ENCODE assay signal across 15 mouse cellular contexts in the genomic region with DNA sequence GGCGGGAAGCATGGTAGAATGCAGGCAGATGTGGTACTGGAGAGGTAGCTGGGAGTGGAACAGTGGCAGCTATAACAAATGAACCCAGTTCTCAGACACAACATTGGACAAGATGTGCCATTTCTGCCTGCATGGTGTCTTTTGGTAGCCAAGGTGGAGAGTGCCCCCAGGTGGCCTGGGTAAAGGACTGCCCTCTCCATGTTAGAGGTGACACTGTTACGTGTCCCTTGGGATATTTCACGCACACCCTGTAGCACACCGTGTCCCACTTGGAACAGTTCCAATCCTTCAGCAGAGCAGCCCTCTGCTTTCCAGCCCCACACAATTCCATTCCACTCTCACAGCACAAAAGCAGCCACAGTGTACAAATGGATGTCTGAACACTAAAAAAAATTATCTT. TPM values are rescaled to one million over a fixed set of nuclear protein-coding genes. Genes with fewer than 3 reads are reported as not detected.
DNase-seq lines count a peak whose midpoint lies in the region; ATAC-seq and TF ChIP-seq lines count a peak whose summit lies in the region.
"Had no signal": no experiment of that assay in that cellular context is flagged by ENCODE, and none has a peak within 500 bp of the region (broad histone marks: within the 10 kb centered on the region; RNA-seq: fewer than 3 reads in every experiment).

No protein-coding gene starts in this region.

- no peaks in the 10 kb centered on the region for H3K36me3 ChIP-seq in E14TG2a.4 (ENCODE audit: insufficient read depth, low read length)
- no peaks in the 10 kb centered on the region for H3K36me3 ChIP-seq in liver, embryonic 14.5 days (replicated peaks; ENCODE audit: control insufficient read depth, insufficient read depth, low read depth)

- no peak overlapping the region for H3K4me3 ChIP-seq in layer of hippocampus, adult 2 months
- no peak overlapping the region for H3K4me3 ChIP-seq in E14TG2a.4 (replicated peaks; ENCODE audit: low read length)
- H3K4me3 ChIP-seq in liver, embryonic 14.5 days (ENCODE audit: insufficient read depth in 1 of 2, low read depth in 2 of 2, low read length in 2 of 2), result no peak overlapping the region
- H3K4me3 ChIP-seq: erythroblast, embryonic 14.5 days had no signal

- peak; percentile 61 for DNase-seq in adrenal gland, postnatal 14 days
- no peak for DNase-seq in adrenal gland, adult 8-10 months
- no peak for DNase-seq in layer of hippocampus, adult 2 months (ENCODE audit: low spot score in 2 of 2)
- no peak for DNase-seq in layer of hippocampus, adult 18-20 months (ENCODE audit: low spot score in 2 of 2)
- no peak for DNase-seq in liver, embryonic 14.5 days (ENCODE audit: low read depth in 3 of 3, low spot score in 3 of 3)
- DNase-seq in ovary, postnatal 10 days (ENCODE audit: low spot score), result no peak
- DNase-seq in left cerebral cortex, adult 18-20 months (ENCODE audit: low spot score in 2 of 2), result no peak
- DNase-seq: B cell, adult 2 months; cerebellum, postnatal 25 days; gastrocnemius, postnatal 10 days; layer of hippocampus, postnatal 36 days had no signal

- H3K4me2 ChIP-seq in liver, embryonic 14.5 days (ENCODE audit: low read depth), result no peak overlapping the region

- H3K4me1 ChIP-seq in E14TG2a.4 (replicated peaks; ENCODE audit: low read depth, low read length), result peaks cover 13% of the 10 kb centered on the region
- peaks cover 0 to 2% of the 10 kb centered on the region in 2 experiments; a peak in 1 of 4 replicates for H3K4me1 ChIP-seq in liver, embryonic 14.5 days (replicated peaks; ENCODE audit: control insufficient read depth in 2 of 2, insufficient read depth in 2 of 2, low read length in 1 of 2)

- ATAC-seq in liver, embryonic 14.5 days (ENCODE audit: insufficient read depth), result no peak

- peak; percentile 51 for TF ChIP-seq CTCF in layer of hippocampus, adult 2 months (conservative IDR thresholded peaks at IDR 0.05)
- peak; percentile 17; the same call in 1 of the 2 replicates for TF ChIP-seq CTCF in E14TG2a.4 (conservative IDR thresholded peaks at IDR 0.05; ENCODE audit: low read length)
- peak; percentile 51 for TF ChIP-seq CTCF in liver, embryonic 14.5 days (IDR thresholded peaks at IDR 0.05; ENCODE audit: low read depth)

- H3K27me3 ChIP-seq in E14TG2a.4 (ENCODE audit: insufficient read depth, low read length), result no peaks in the 10 kb centered on the region
- no peaks in the 10 kb centered on the region for H3K27me3 ChIP-seq in liver, embryonic 14.5 days (ENCODE audit: control insufficient read depth, insufficient read depth, low read length)

- 0 out of 2 replicates have a peak, but pooled peaks cover 3% of the 10 kb centered on the region for H3K9me3 ChIP-seq in E14TG2a.4 (ENCODE audit: low read length)
- H3K9me3 ChIP-seq in liver, embryonic 14.5 days (ENCODE audit: control insufficient read depth, low read length), result no peaks in the 10 kb centered on the region

- 61% methylated on average over 4 of the region's 4 CpGs for WGBS in liver, embryonic 14.5 days (ENCODE audit: insufficient replicate concordance)

- no peak overlapping the region for H3K9ac ChIP-seq in liver, embryonic 14.5 days (replicated peaks)

- H3K27ac ChIP-seq in layer of hippocampus, adult 2 months, result no peak overlapping the region
- H3K27ac ChIP-seq in liver, embryonic 14.5 days, result no peak overlapping the region

- TF ChIP-seq EP300 in liver, embryonic 14.5 days (IDR thresholded peaks at IDR 0.05; ENCODE audit: low read depth), result no peak

RNA-seq across cellular contexts. Expression of gene Thnsl2, which starts 18.0 kb away (rescaled TPM):
- total RNA-seq in adrenal gland, postnatal 14 days (2021), result 13.7 and 14.0 TPM in 2 replicates
- total RNA-seq in adrenal gland, adult 8-10 months (2022), result 10 to 100 TPM; 19.0 to 36.9 (median 27.6) TPM
- 1 to 10 TPM; 3.9 to 4.1 TPM for total RNA-seq in layer of hippocampus, adult 2 months (2021)
- 1 to 10 TPM; 4.1 to 4.9 TPM for total RNA-seq in layer of hippocampus, adult 18-20 months (2021)
- polyA plus RNA-seq in liver, embryonic 14.5 days (2012; rRNA removed), result 4.7 and 5.4 TPM in 2 replicates
- polyA plus RNA-seq in liver, embryonic 14.5 days (2014; fragmentation: Nextera tagmentation; extraction: Ambion mirVana), result 11.5 and 11.8 TPM in 2 replicates
- 1 to 10 TPM; 3.8 to 5.6 TPM for total RNA-seq in left cerebral cortex, adult 18-20 months (2021)
- polyA plus RNA-seq: erythroblast, embryonic 14.5 days had no signal

RNA-seq across cellular contexts. Expression of gene Fabp1, which starts 37.4 kb away (rescaled TPM):
- 12.8 and 306 TPM in 2 replicates for total RNA-seq in adrenal gland, postnatal 14 days (2021)
- 1 to 10 TPM in 1 of 4 experiments, not detected in 3; 1.2 TPM for total RNA-seq in adrenal gland, adult 8-10 months (2022)
- total RNA-seq in layer of hippocampus, adult 2 months (2021), result not detected
- not detected for total RNA-seq in layer of hippocampus, adult 18-20 months (2021)
- polyA plus RNA-seq in liver, embryonic 14.5 days (2012; rRNA removed), result 84.6 and 179 TPM in 2 replicates
- polyA plus RNA-seq in liver, embryonic 14.5 days (2014; fragmentation: Nextera tagmentation; extraction: Ambion mirVana), result 356 and 360 TPM in 2 replicates
- not detected for total RNA-seq in left cerebral cortex, adult 18-20 months (2021)
- total RNA-seq: layer of hippocampus, postnatal 36 days had no signal
- polyA plus RNA-seq: hindbrain, embryonic 11.5 days; neural tube, embryonic 11.5 days had no signal
